Mouse (Mus musculus) heart, postnatal 0 days (tissue): ENCODE measurements around the gene Haus6. TPM values are rescaled to one million over a fixed set of nuclear protein-coding genes. Genes with fewer than 3 reads are reported as not detected.

Experiments used
- ATAC-seq: fragments of 200-750 bp; cut with Nextera tagmentation; 2 replicates; pipeline ENCODE4 v1.8.0; 2017; ENCODE audit warnings: low read depth, moderate number of reproducible peaks, moderate library complexity; ENCODE audit not compliant: insufficient read depth
- DNase-seq: peaks from one replicate; pipeline ENCODE4 v3.0.0-alpha.2; 2016; ENCODE audit warnings: low spot score
- H3K27ac ChIP-seq: fragments of 300-500 bp; sonication (generic); 2 replicates; pipeline ENCODE4 v1.5.1; 2014; ENCODE audit warnings: low read depth, mild to moderate bottlenecking
- H3K27me3 ChIP-seq: fragments of 300-500 bp; sonication (generic); 2 replicates; pipeline ENCODE4 v1.6.1; 2014; ENCODE audit warnings: low read length, mixed read lengths; ENCODE audit not compliant: control insufficient read depth, insufficient read depth
- H3K36me3 ChIP-seq: fragments of 300-500 bp; sonication (generic); replicated peaks from 2 replicates; pipeline ENCODE4 v1.6.1; 2014; ENCODE audit warnings: low read length, mixed read lengths; ENCODE audit not compliant: control insufficient read depth, insufficient read depth
- H3K4me1 ChIP-seq: fragments of 300-500 bp; sonication (generic); 2 replicates; pipeline ENCODE4 v1.6.1; 2014; ENCODE audit warnings: antibody characterized with exemption; ENCODE audit not compliant: control insufficient read depth, insufficient read depth
- H3K4me2 ChIP-seq: fragments of 300-500 bp; sonication (generic); 2 replicates; pipeline ENCODE4 v1.6.1; 2014; ENCODE audit warnings: low read depth, mild to moderate bottlenecking, low read length, moderate library complexity
- H3K4me3 ChIP-seq: fragments of 300-500 bp; sonication (generic); 2 replicates; pipeline ENCODE4 v1.5.1; 2014; ENCODE audit warnings: low read depth, low read length
- H3K9ac ChIP-seq: fragments of 300-500 bp; sonication (generic); replicated peaks from 2 replicates; pipeline ENCODE4 v1.6.1; 2014; ENCODE audit warnings: low read depth, low read length, mixed read lengths
- H3K9me3 ChIP-seq: fragments of 300-500 bp; sonication (generic); replicated peaks from 2 replicates; pipeline ENCODE4 v1.6.1; 2016; ENCODE audit warnings: low read length; ENCODE audit not compliant: control insufficient read depth
- CTCF ChIP-seq: IDR thresholded peaks from 2 replicates; pipeline ENCODE4 v1.5.1; 2016; ENCODE audit warnings: antibody characterized with exemption, control low read depth, low read depth
- EP300 ChIP-seq: IDR thresholded peaks from 2 replicates; pipeline ENCODE4 v1.6.1; 2016; ENCODE audit warnings: antibody characterized with exemption, low read depth
- WGBS: fragments of 180-500 bp; shearing (Covaris S2); extraction: QIAGEN DNeasy Blood & Tissue Kit; methylation state at CpG from one replicate; pipeline ENCODE4 v1.1.7; 2014; 5-methylcytosine and 5-hydroxymethylcytosine counted together
- polyA plus RNA-seq: library from polyadenylated mRNA; unstranded; fragments of >200 nt; fragmentation: Nextera tagmentation; extraction: Ambion mirVana; gene quantifications from 2 replicates; pipeline ENCODE4 v1.2.1, GENCODE M21; 2015
- total RNA-seq: library from RNA; depleted of rRNA; stranded (reverse); fragments of >200 nt; gene quantifications from 2 replicates; pipeline ENCODE4 v1.2.3, GENCODE M21; 2014; ENCODE audit warnings: low replicate concordance

The Haus6 gene
- total and polyA plus RNA-seq, 2 experiments from 2014 or later, result 2.9 to 3.8 TPM

GRCm38 (mm10) chr4:86620506-86620905 is 8.7 kb upstream of the Haus6 start:
- no peak overlapping the region for H3K27ac ChIP-seq
- TF ChIP-seq CTCF, result no peak
- no peaks in the 10 kb centered on the region for H3K27me3 ChIP-seq
- H3K4me3 ChIP-seq, result no peak overlapping the region
- H3K9me3 ChIP-seq, result no peaks in the 10 kb centered on the region
- ATAC-seq (no peak), DNase-seq (no peak)
- no peaks in the 10 kb centered on the region for H3K4me1 ChIP-seq
- H3K9ac ChIP-seq, result no peak overlapping the region
- no peaks in the 10 kb centered on the region for H3K36me3 ChIP-seq
- no peak overlapping the region for H3K4me2 ChIP-seq
- 35% methylated on average over 2 of the region's 2 CpGs for WGBS

- H3K27ac ChIP-seq, result peak overlapping the region; percentile 78
- no peaks in the 10 kb centered on the region for H3K27me3 ChIP-seq
- ATAC-seq, result peak; percentile 22
- WGBS, result 27% methylated on average over 8 of the region's 8 CpGs
- peak overlapping the region; percentile 50; the same call in 1 of the 2 replicates for H3K9ac ChIP-seq
- no peak for TF ChIP-seq CTCF
- TF ChIP-seq EP300, result no peak; the same call in 1 of the 2 replicates
- no peak for DNase-seq
- H3K9me3 ChIP-seq, result no peaks in the 10 kb centered on the region
- peak overlapping the region; percentile 94 for H3K4me2 ChIP-seq
- peaks cover 3% of the 10 kb centered on the region; the same call in 1 of the 2 replicates for H3K36me3 ChIP-seq
- peaks cover 5% of the 10 kb centered on the region; the same call in 1 of the 2 replicates for H3K4me1 ChIP-seq
- H3K4me3 ChIP-seq, result peak overlapping the region; percentile 89
Observed at GRCm38 (mm10) chr4:86612289-86612620, 400 bp upstream of the Haus6 start.

GRCm38 (mm10) chr4:86591304-86591703 is 20.6 kb downstream of the Haus6 start:
- no peak overlapping the region for H3K27ac ChIP-seq
- ATAC-seq, result no peak
- peaks cover 37% of the 10 kb centered on the region; the same call in 1 of the 2 replicates for H3K36me3 ChIP-seq
- H3K4me2 ChIP-seq, result no peak overlapping the region
- no peak for TF ChIP-seq EP300
- TF ChIP-seq CTCF, result no peak
- WGBS, result 94% methylated on average over 2 of the region's 2 CpGs
- H3K4me3 ChIP-seq, result no peak overlapping the region
- no peaks in the 10 kb centered on the region for H3K4me1 ChIP-seq
- no peak overlapping the region for H3K9ac ChIP-seq
- H3K27me3 ChIP-seq, result no peaks in the 10 kb centered on the region
- no peaks in the 10 kb centered on the region for H3K9me3 ChIP-seq
- no peak for DNase-seq

- no peak for TF ChIP-seq CTCF
- TF ChIP-seq EP300, result no peak
- DNase-seq (no peak), ATAC-seq (no peak)
- Histone ChIP-seq H3K9ac (no peak overlapping the region), H3K4me2 (no peak overlapping the region), H3K9me3 (no peaks in the 10 kb centered on the region), H3K4me1 (no peaks in the 10 kb centered on the region), H3K27me3 (no peaks in the 10 kb centered on the region), H3K36me3 (peaks cover 53% of the 10 kb centered on the region), H3K4me3 (no peak overlapping the region), H3K27ac (no peak overlapping the region)
- 95% methylated on average over 3 of the region's 3 CpGs for WGBS
Observed at GRCm38 (mm10) chr4:86588236-86588635, 23.6 kb downstream of the Haus6 start.

- no peak for DNase-seq
- no peaks in the 10 kb centered on the region for H3K9me3 ChIP-seq
- H3K4me3 ChIP-seq, result no peak overlapping the region
- no peak overlapping the region for H3K9ac ChIP-seq
- 71% methylated on average over 3 of the region's 3 CpGs for WGBS
- TF ChIP-seq EP300 (no peak), CTCF (no peak)
- H3K36me3 ChIP-seq, result peaks cover 36% of the 10 kb centered on the region
- no peak overlapping the region for H3K4me2 ChIP-seq
- peaks cover 19% of the 10 kb centered on the region for H3K4me1 ChIP-seq
- ATAC-seq, result no peak
- H3K27ac ChIP-seq, result no peak overlapping the region
- no peaks in the 10 kb centered on the region for H3K27me3 ChIP-seq
Observed at GRCm38 (mm10) chr4:86580591-86580990, 31.3 kb downstream of the Haus6 start.

GRCm38 (mm10) chr4:86580056-86580455 is 31.8 kb downstream of the Haus6 start:
- Histone ChIP-seq H3K27ac (no peak overlapping the region), H3K4me2 (no peak overlapping the region), H3K4me3 (no peak overlapping the region), H3K4me1 (peaks cover 19% of the 10 kb centered on the region), H3K27me3 (no peaks in the 10 kb centered on the region), H3K9ac (no peak overlapping the region), H3K9me3 (no peaks in the 10 kb centered on the region), H3K36me3 (peaks cover 31% of the 10 kb centered on the region)
- ATAC-seq, result no peak
- 67% methylated on average over 4 of the region's 4 CpGs for WGBS
- no peak for DNase-seq
- no peak for TF ChIP-seq CTCF
